Mouse (Mus musculus): ENCODE data around the gene Rnf181. TPM values are rescaled to one million over a fixed set of nuclear protein-coding genes. Genes with fewer than 3 reads are reported as not detected.

Rnf181 gene
- polyA plus RNA-seq, 1 experiment, result 62.4 TPM

GRCm38 (mm10) chr6:72312198-72312597 lies 54.6 kb downstream of the Rnf181 start:
- H3K4me3 ChIP-seq (ENCODE audit: extremely low read depth, insufficient read depth, insufficient read length), result no peak overlapping the region
- no peaks in the 10 kb centered on the region for H3K27me3 ChIP-seq (ENCODE audit: control insufficient read depth, insufficient read depth, low read length)
- 95% methylated on average over 3 of the region's 3 CpGs for WGBS
- H3K27ac ChIP-seq (ENCODE audit: insufficient read depth, low read length), result no peak overlapping the region
- H3K36me3 ChIP-seq (ENCODE audit: control insufficient read depth, insufficient read depth, low read length), result peaks cover 2% of the 10 kb centered on the region
- no peak for DNase-seq (ENCODE audit: low read depth in 1 of 2, low spot score in 2 of 2)
- no peaks in the 10 kb centered on the region for H3K4me1 ChIP-seq (ENCODE audit: control insufficient read depth, insufficient read depth, insufficient read length)
- no peak for TF ChIP-seq POLR2A (IDR thresholded peaks at IDR 0.05; ENCODE audit: low read depth, low read length)
- TF ChIP-seq CTCF (IDR thresholded peaks at IDR 0.05; ENCODE audit: extremely low read depth, insufficient read depth, insufficient read length, insufficient replicate concordance), result no peak

Other genes with a start within 250 kb of the Rnf181 start
- 9.3 and 10.7 TPM in 2 replicates for gene Atoh8, start 131.4 kb downstream of the Rnf181 start, polyA plus RNA-seq (2012; rRNA removed)
- gene Sftpb, start 62.3 kb downstream of the Rnf181 start, polyA plus RNA-seq (2012; rRNA removed), result 0.15 and 0.32 TPM in 2 replicates
- 14.8 and 15.3 TPM in 2 replicates for gene Usp39, start 21.8 kb downstream of the Rnf181 start, polyA plus RNA-seq (2012; rRNA removed)
- gene 0610030E20Rik, start 19.6 kb downstream of the Rnf181 start, polyA plus RNA-seq (2012; rRNA removed), result 19.9 and 23.1 TPM in 2 replicates
- gene Tmem150a, start 11.5 kb downstream of the Rnf181 start, polyA plus RNA-seq (2012; rRNA removed), result 21.7 and 24.6 TPM in 2 replicates
- gene Vamp5, start 13.5 kb upstream of the Rnf181 start, polyA plus RNA-seq (2012; rRNA removed), result 51.3 and 55.6 TPM in 2 replicates
- 100 and 107 TPM in 2 replicates for gene Vamp8, start 23.7 kb upstream of the Rnf181 start, polyA plus RNA-seq (2012; rRNA removed)
- 7.3 and 7.6 TPM in 2 replicates for gene Ggcx, start 47.4 kb upstream of the Rnf181 start, polyA plus RNA-seq (2012; rRNA removed)
- gene Mat2a, start 72.6 kb upstream of the Rnf181 start, polyA plus RNA-seq (2012; rRNA removed), result 45.0 and 50.9 TPM in 2 replicates
- 0.52 and 0.55 TPM in 2 replicates for gene Sh2d6, start 154.8 kb upstream of the Rnf181 start, polyA plus RNA-seq (2012; rRNA removed)
- 130 and 135 TPM in 2 replicates for gene Capg, start 177.4 kb upstream of the Rnf181 start, polyA plus RNA-seq (2012; rRNA removed)
- gene Elmod3, start 231.5 kb upstream of the Rnf181 start, polyA plus RNA-seq (2012; rRNA removed), result 12.2 and 12.9 TPM in 2 replicates
- gene Retsat, start 231.5 kb upstream of the Rnf181 start, polyA plus RNA-seq (2012; rRNA removed), result 5.5 and 5.9 TPM in 2 replicates

Measured in spleen, adult 2 months (tissue).